Mouse (Mus musculus) MEL (cell line): ENCODE measurements around the gene Ddah1. TPM values are rescaled to one million over a fixed set of nuclear protein-coding genes. Genes with fewer than 3 reads are reported as not detected.

Experiments used
- DNase-seq: peaks from one replicate; pipeline ENCODE4 v3.0.0; 2011; ENCODE audit warnings: low read depth, low spot score
- H3K27ac ChIP-seq: 2 replicates; pipeline ENCODE4 v1.5.1; 2012; ENCODE audit warnings: low read depth, mild to moderate bottlenecking, control low read depth, low read length, moderate library complexity; ENCODE audit not compliant: control insufficient read depth
- H3K27me3 ChIP-seq, 2 experiments: fragments of 150-350 bp in 1 of 2; sonication (generic) in 1 of 2; 2 replicates each; pipeline ENCODE4 v1.6.1; 2012; ENCODE audit warnings: low read length in 2 of 2, mild to moderate bottlenecking in 2 of 2, improper control_type of control experiment in 1 of 2, moderate library complexity in 1 of 2; ENCODE audit not compliant: insufficient read depth in 2 of 2, control insufficient read depth in 1 of 2
- H3K36me3 ChIP-seq, 2 experiments: 2 replicates each; pipeline ENCODE4 v1.6.1; 2012 to 2014; ENCODE audit warnings: low read length in 2 of 2, improper control_type of control experiment in 1 of 2, inconsistent platforms in 1 of 2, mild to moderate bottlenecking in 1 of 2; ENCODE audit not compliant: insufficient read depth in 2 of 2, control insufficient read depth in 1 of 2
- H3K4me1 ChIP-seq, 2 experiments: fragments of 150-350 bp in 1 of 2; sonication (generic) in 1 of 2; 2 replicates each; pipeline ENCODE4 v1.6.1; 2012; ENCODE audit warnings: low read length in 2 of 2, improper control_type of control experiment in 1 of 2, mild to moderate bottlenecking in 1 of 2; ENCODE audit not compliant: insufficient read depth in 2 of 2, control insufficient read depth in 1 of 2
- H3K4me3 ChIP-seq, 2 experiments: fragments of 150-350 bp in 1 of 2; sonication (generic) in 1 of 2; 2 replicates each; pipeline ENCODE4 v1.5.1; 2012; ENCODE audit warnings: low read depth in 2 of 2, low read length in 2 of 2, mild to moderate bottlenecking in 2 of 2, moderate library complexity in 2 of 2, control low read depth in 1 of 2, improper control_type of control experiment in 1 of 2; ENCODE audit not compliant: control insufficient read depth in 1 of 2, insufficient read depth in 1 of 2
- H3K79me2 ChIP-seq: 2 replicates; pipeline ENCODE4 v1.6.1; 2012; ENCODE audit warnings: mild to moderate bottlenecking, low read length, moderate library complexity; ENCODE audit not compliant: control insufficient read depth, poor library complexity, insufficient read depth
- H3K9ac ChIP-seq: 2 replicates; pipeline ENCODE4 v1.6.1; 2012; ENCODE audit warnings: low read depth, mild to moderate bottlenecking, control low read depth, low read length, moderate library complexity; ENCODE audit not compliant: control insufficient read depth, poor library complexity, severe bottlenecking
- H3K9me3 ChIP-seq: fragments of 150-350 bp; sonication (generic); replicated peaks from 2 replicates; pipeline ENCODE4 v1.6.1; 2012; ENCODE audit warnings: mild to moderate bottlenecking, low read length, improper control_type of control experiment, moderate library complexity; ENCODE audit not compliant: insufficient read depth
- BHLHE40 ChIP-seq: IDR thresholded peaks from 2 replicates; pipeline ENCODE4 v1.6.1; 2012; ENCODE audit warnings: low read depth, mild to moderate bottlenecking, inconsistent platforms, low read length, improper control_type of control experiment, borderline replicate concordance
- ETS1 ChIP-seq: IDR thresholded peaks from 2 replicates; pipeline ENCODE4 v1.6.1; 2012; ENCODE audit warnings: low read depth, mild to moderate bottlenecking, inconsistent platforms, low read length, improper control_type of control experiment, moderate library complexity
- HCFC1 ChIP-seq: IDR thresholded peaks from 2 replicates; pipeline ENCODE4 v1.6.1; 2012; ENCODE audit warnings: low read depth, mild to moderate bottlenecking, inconsistent platforms, low read length, improper control_type of control experiment, moderate library complexity
- KAT2A ChIP-seq: conservative IDR thresholded peaks from 2 replicates; pipeline ENCODE4 v1.6.1; 2012; ENCODE audit warnings: low read depth, low read length, improper control_type of control experiment, inconsistent platforms
- MAX ChIP-seq: IDR thresholded peaks from 2 replicates; pipeline ENCODE4 v1.6.1; 2011; ENCODE audit warnings: low read length, improper control_type of control experiment
- MEF2A ChIP-seq: IDR thresholded peaks from 2 replicates; pipeline ENCODE4 v1.6.1; 2014; ENCODE audit warnings: low read depth, mild to moderate bottlenecking, inconsistent platforms, low read length, improper control_type of control experiment; ENCODE audit not compliant: poor library complexity, insufficient replicate concordance, severe bottlenecking; ENCODE audit errors: extremely low read depth
- MXI1 ChIP-seq: IDR thresholded peaks from 2 replicates; pipeline ENCODE4 v1.6.1; 2011; ENCODE audit warnings: mild to moderate bottlenecking, low read depth, low read length, improper control_type of control experiment
- MYC ChIP-seq: IDR thresholded peaks from 2 replicates; pipeline ENCODE4 v1.6.1; 2011; ENCODE audit warnings: low read depth, mild to moderate bottlenecking, low read length, improper control_type of control experiment, moderate library complexity
- NELFE ChIP-seq: IDR thresholded peaks from 2 replicates; pipeline ENCODE4 v1.6.1; 2011; ENCODE audit warnings: low read depth, low read length, improper control_type of control experiment
- POLR2A ChIP-seq, 2 experiments: IDR thresholded peaks; 2 replicates each; pipeline ENCODE4 v1.6.1; 2011 to 2012; ENCODE audit warnings: low read length in 2 of 2, mild to moderate bottlenecking in 2 of 2, control low read depth in 1 of 2, improper control_type of control experiment in 1 of 2, low read depth in 1 of 2, moderate library complexity in 1 of 2; ENCODE audit not compliant: control insufficient read depth in 1 of 2, insufficient read depth in 1 of 2, poor library complexity in 1 of 2
- SIN3A ChIP-seq: IDR thresholded peaks from 2 replicates; pipeline ENCODE4 v1.6.1; 2012; ENCODE audit warnings: low read length, improper control_type of control experiment, inconsistent platforms
- TBP ChIP-seq: IDR thresholded peaks from 2 replicates; pipeline ENCODE4 v1.8.0; 2011; ENCODE audit warnings: low read depth, low read length, improper control_type of control experiment
- USF2 ChIP-seq, 2 experiments: IDR thresholded peaks; 2 replicates each; pipeline ENCODE4 v1.6.1; 2011 to 2012; ENCODE audit warnings: improper control_type of control experiment in 2 of 2, low read length in 2 of 2, borderline replicate concordance in 1 of 2, inconsistent platforms in 1 of 2, low read depth in 1 of 2, mild to moderate bottlenecking in 1 of 2; ENCODE audit not compliant: insufficient read depth in 1 of 2
- ZC3H11A ChIP-seq: IDR thresholded peaks from 2 replicates; pipeline ENCODE4 v1.6.1; 2012; ENCODE audit warnings: low read depth, mild to moderate bottlenecking, inconsistent platforms, low read length, improper control_type of control experiment
- ZKSCAN1 ChIP-seq: IDR thresholded peaks from 2 replicates; pipeline ENCODE4 v1.6.1; 2012; ENCODE audit warnings: low read depth, mild to moderate bottlenecking, inconsistent platforms, low read length, improper control_type of control experiment, moderate library complexity
- ZMIZ1 ChIP-seq: IDR thresholded peaks from 2 replicates; pipeline ENCODE4 v1.6.1; 2012; ENCODE audit warnings: low read depth, mild to moderate bottlenecking, inconsistent platforms, low read length, improper control_type of control experiment, moderate library complexity
- ZNF384 ChIP-seq: IDR thresholded peaks from 2 replicates; pipeline ENCODE4 v1.6.1; 2012; ENCODE audit warnings: low read depth, mild to moderate bottlenecking, inconsistent platforms, low read length, improper control_type of control experiment
- polyA plus RNA-seq, 2 experiments: library from polyadenylated mRNA; stranded (reverse) in 1 of 2; unstranded in 1 of 2; fragments of >175 nt in 1 of 2; fragments of >200 nt in 1 of 2; gene quantifications; 2 replicates each; pipeline versions ENCODE4 v1.2.1 to v1.2.4; 2012; ENCODE audit warnings: low replicate concordance in 2 of 2, low read depth in 1 of 2; ENCODE audit not compliant: insufficient read length in 2 of 2, insufficient read depth in 1 of 2, missing spikeins in 1 of 2
- total RNA-seq: library from RNA; depleted of rRNA; stranded (reverse); fragments of 300-350 nt; gene quantifications from 2 replicates; pipeline ENCODE4 v1.2.3, GENCODE M21; 2012

The Ddah1 gene
- total and polyA plus RNA-seq, 3 experiments, result not detected

- TF ChIP-seq POLR2A (IDR thresholded peaks at IDR 0.05; ENCODE audit: control insufficient read depth in 1 of 2, insufficient read depth in 1 of 2, low read depth in 1 of 2, low read length in 2 of 2, poor library complexity in 1 of 2), result peak; percentile 20 to 77; a peak in 3 of 4 replicates
- no peak for TF ChIP-seq MYC
- TF ChIP-seq HCFC1, result peak; percentile 80
- TF ChIP-seq SIN3A, result peak; percentile 59; the same call in 1 of the 2 replicates
- no peak for TF ChIP-seq MXI1
- TF ChIP-seq KAT2A, result no peak
- TF ChIP-seq MEF2A, result no peak
- TF ChIP-seq ZMIZ1, result peak; percentile 93
- peak; percentile 77 for TF ChIP-seq NELFE
- no peak for TF ChIP-seq USF2 (IDR thresholded peaks at IDR 0.05; ENCODE audit: borderline replicate concordance in 1 of 2, insufficient read depth in 1 of 2, low read depth in 1 of 2, low read length in 2 of 2)
Measured at GRCm38 (mm10) chr3:145923874-145924577, 165.6 kb downstream of the Ddah1 start (continued).

- H3K4me3 ChIP-seq, result peak overlapping the region; percentile 91 to 98
- peak; percentile 67 for TF ChIP-seq ETS1
- TF ChIP-seq BHLHE40, result no peak
- no peak for TF ChIP-seq MYC
- TF ChIP-seq SIN3A, result peak; percentile 35
- TF ChIP-seq MXI1, result peak; percentile 60
- TF ChIP-seq ZNF384, result peak; percentile 88
- TF ChIP-seq MAX, result 0 out of 2 replicates have a peak, but pooled peaks have one; percentile 14
- TF ChIP-seq ZC3H11A, result no peak
- TF ChIP-seq ZKSCAN1, result no peak
- TF ChIP-seq POLR2A (IDR thresholded peaks at IDR 0.05; ENCODE audit: control insufficient read depth in 1 of 2, insufficient read depth in 1 of 2, low read depth in 1 of 2, low read length in 2 of 2, poor library complexity in 1 of 2), result 0 out of 4 replicates have a peak, but pooled peaks of 1 of the 2 experiments have one; percentile 12
- TF ChIP-seq TBP, result 0 out of 2 replicates have a peak, but pooled peaks have one; percentile 40
- TF ChIP-seq, all 39 proteins: peak for 7
- Histone ChIP-seq H3K9ac (peak overlapping the region; percentile 96), H3K36me3 (peaks cover 2 to 21% of the 10 kb centered on the region in 2 experiments; a peak in 3 of 4 replicates), H3K4me1 (peaks cover 0 to 6% of the 10 kb centered on the region in 2 experiments; a peak in 2 of 4 replicates), H3K27me3 (no peaks in the 10 kb centered on the region), H3K27ac (peak overlapping the region; percentile 74), H3K79me2 (peaks cover 29% of the 10 kb centered on the region), H3K9me3 (no peaks in the 10 kb centered on the region)
- peak; percentile 76 for DNase-seq
Measured at GRCm38 (mm10) chr3:145924649-145925337, 166.3 kb downstream of the Ddah1 start.
